Mouse (Mus musculus) lung, adult 10 weeks (tissue): ENCODE results near the gene Cfap300. TPM values are rescaled to one million over a fixed set of nuclear protein-coding genes. Genes with fewer than 3 reads are reported as not detected.

Experiments
- polyA plus RNA-seq: library from polyadenylated mRNA; stranded (reverse); fragments of 350-450 nt; fragmentation: Illumina TruSeq; extraction: RNeasy Lipid Tissue Mini Kit (QIAGEN cat#74804); gene quantifications from one replicate; pipeline ENCODE4 v1.2.3, GENCODE M21; 2014; ENCODE audit warnings: low read depth, low replicate concordance; ENCODE audit not compliant: insufficient read depth

The Cfap300 gene
- polyA plus RNA-seq = 4.3 TPM

DNA sequence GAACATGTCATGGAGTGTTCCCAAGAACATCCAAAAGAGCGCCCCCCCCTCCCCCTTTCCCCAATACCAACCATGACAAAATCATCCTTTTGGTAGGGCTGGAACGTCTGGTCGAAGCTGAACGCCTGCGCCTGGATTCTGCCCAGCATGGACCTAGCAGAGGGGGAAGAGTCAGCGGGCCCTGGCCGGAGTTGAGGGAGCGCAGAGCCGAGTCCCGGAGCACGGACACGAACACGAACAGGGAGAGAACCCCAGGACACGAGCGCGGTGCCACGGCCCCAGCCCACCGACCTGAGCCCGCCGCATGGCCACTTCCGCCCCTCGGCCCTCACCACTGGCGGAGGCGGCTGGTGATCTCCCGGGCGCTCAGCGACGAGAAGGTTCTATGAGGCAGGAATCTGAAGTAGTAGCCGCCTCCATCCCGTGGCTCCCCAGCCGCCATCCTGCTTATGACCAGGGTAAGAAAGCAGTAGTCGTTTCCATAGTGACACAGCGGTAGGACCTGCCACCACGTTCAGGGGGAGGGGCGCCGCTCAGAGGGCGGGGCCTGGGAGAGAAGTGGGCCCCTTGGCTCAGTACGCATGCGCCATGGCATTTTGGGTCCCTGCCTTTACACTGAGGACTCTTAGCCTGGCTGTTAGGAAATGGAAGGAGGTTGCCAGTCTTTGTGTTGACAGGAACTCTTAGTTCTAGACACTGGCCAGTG is at the start of gene Cfap300:
Gene Cfap300 (minus strand): TSS at position 486 of the 706 bp plus-strand sequence.

DNA sequence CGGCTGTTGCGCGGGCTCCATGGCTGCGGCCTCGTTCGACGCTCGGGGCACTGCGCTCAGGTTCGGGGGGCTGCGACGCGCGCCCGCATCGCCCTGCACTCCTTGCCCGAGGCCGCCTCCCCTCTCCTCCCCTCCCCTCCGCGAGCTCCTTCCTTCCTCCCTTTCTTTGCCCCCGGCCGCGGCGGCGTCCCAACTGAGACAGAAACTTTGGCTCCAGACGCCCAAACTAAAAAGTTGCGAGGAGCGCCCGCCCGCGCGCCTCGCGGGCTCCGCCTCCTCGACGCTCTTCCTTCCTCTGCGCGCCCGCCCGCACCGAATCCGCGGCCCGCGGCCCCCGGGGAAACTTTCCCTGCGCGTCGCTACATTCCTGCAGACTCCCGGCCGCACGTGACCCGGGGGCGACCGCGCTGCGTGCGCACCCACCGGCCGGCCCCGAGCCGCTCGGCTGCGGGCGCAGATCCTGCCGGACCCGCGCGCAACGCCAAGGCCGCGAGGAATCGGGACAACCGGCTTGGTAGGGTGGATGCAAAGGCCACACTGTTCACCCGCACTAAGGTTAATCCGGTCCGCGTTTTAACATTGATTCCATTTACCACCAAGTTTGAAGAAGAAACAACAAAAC is 38.1 kb downstream of the Cfap300 start, which contains the start of gene Yap1:
Gene Yap1 (minus strand): TSS at position 227 of the 622 bp plus-strand sequence.

Other genes with a start within 250 kb of the Cfap300 start
- 23.2 TPM for gene Birc2, start 205.8 kb downstream of the Cfap300 start, polyA plus RNA-seq
- 20.1 TPM for gene Birc3, start 169.6 kb downstream of the Cfap300 start, polyA plus RNA-seq
- gene Yap1, start 38.2 kb downstream of the Cfap300 start, polyA plus RNA-seq = 36.6 TPM
- gene Cep126, start 91.5 kb upstream of the Cfap300 start, polyA plus RNA-seq = 5.2 TPM